Mouse (Mus musculus) CH12.LX (cell line): ENCODE data around the gene Nkx1-1. TPM values are rescaled to one million over a fixed set of nuclear protein-coding genes. Genes with fewer than 3 reads are reported as not detected.

Experiments
- DNase-seq: peaks from one replicate; pipeline ENCODE4 v3.0.0-alpha.2; 2013; ENCODE audit errors: extremely low read depth
- H3K27ac ChIP-seq: 2 replicates; pipeline ENCODE4 v1.5.1; 2012; ENCODE audit warnings: low read depth, mild to moderate bottlenecking, control low read depth, moderate library complexity; ENCODE audit not compliant: insufficient read depth
- H3K27me3 ChIP-seq: replicated peaks from 2 replicates; pipeline ENCODE3; 2012; ENCODE audit warnings: inconsistent platforms
- H3K36me3 ChIP-seq, 2 experiments: replicated peaks in 1 of 2; 2 replicates each; pipeline versions ENCODE3 to v1.6.1; 2012; ENCODE audit warnings: inconsistent platforms in 1 of 2, low read length in 1 of 2, mild to moderate bottlenecking in 1 of 2, mixed read lengths in 1 of 2, moderate library complexity in 1 of 2; ENCODE audit not compliant: control insufficient read depth in 1 of 2, insufficient read depth in 1 of 2
- H3K4me1 ChIP-seq, 2 experiments: 2 replicates each; pipeline ENCODE4 v1.6.1; 2012; ENCODE audit warnings: inconsistent platforms in 1 of 2, moderate library complexity in 1 of 2; ENCODE audit not compliant: insufficient read depth in 2 of 2, control insufficient read depth in 1 of 2
- H3K4me2 ChIP-seq: 2 replicates; pipeline ENCODE4 v1.6.1; 2012; ENCODE audit warnings: low read depth, mild to moderate bottlenecking, control low read depth; ENCODE audit not compliant: poor library complexity, insufficient read depth, severe bottlenecking
- H3K4me3 ChIP-seq, 3 experiments: fragments of 150-350 bp in 1 of 3; sonication (generic) in 1 of 3; replicated peaks in 1 of 3; 2 replicates each; pipeline versions ENCODE3 to v1.5.1; 2011 to 2012; ENCODE audit warnings: low read depth in 2 of 3, low read length in 2 of 3, mild to moderate bottlenecking in 2 of 3, moderate library complexity in 2 of 3, control low read depth in 1 of 3, improper control_type of control experiment in 1 of 3, inconsistent platforms in 1 of 3, mixed read lengths in 1 of 3; ENCODE audit not compliant: poor library complexity in 1 of 3
- H3K79me2 ChIP-seq: replicated peaks from 2 replicates; pipeline ENCODE4 v1.6.1; 2012; ENCODE audit warnings: mild to moderate bottlenecking, moderate library complexity; ENCODE audit not compliant: control insufficient read depth, poor library complexity, insufficient read depth, severe bottlenecking; ENCODE audit errors: extremely low read depth
- H3K9ac ChIP-seq: 2 replicates; pipeline ENCODE4 v1.6.1; 2012; ENCODE audit warnings: low read depth, mild to moderate bottlenecking, control low read depth, moderate library complexity; ENCODE audit not compliant: insufficient read depth
- H3K9me3 ChIP-seq: replicated peaks from 2 replicates; pipeline ENCODE3; 2012; ENCODE audit warnings: low read length, inconsistent platforms, mixed read lengths
- BHLHE40 ChIP-seq: IDR thresholded peaks from 2 replicates; pipeline ENCODE4 v1.6.1; 2011; ENCODE audit warnings: mild to moderate bottlenecking, low read depth, low read length, improper control_type of control experiment
- CHD2 ChIP-seq: IDR thresholded peaks from 2 replicates; pipeline ENCODE4 v1.6.1; 2011; ENCODE audit warnings: low read length, improper control_type of control experiment
- CTCF ChIP-seq, 2 experiments: IDR thresholded peaks in 1 of 2; conservative IDR thresholded peaks in 1 of 2; 2 replicates each; pipeline ENCODE4 v1.5.1; 2011 to 2012; ENCODE audit warnings: low read depth in 2 of 2, low read length in 2 of 2, improper control_type of control experiment in 1 of 2, inconsistent platforms in 1 of 2, mild to moderate bottlenecking in 1 of 2, moderate library complexity in 1 of 2
- E2F4 ChIP-seq: IDR thresholded peaks from 2 replicates; pipeline ENCODE4 v1.6.1; 2011; ENCODE audit warnings: low read depth, low read length, improper control_type of control experiment; ENCODE audit not compliant: insufficient replicate concordance
- ELF1 ChIP-seq: IDR thresholded peaks from 2 replicates; pipeline ENCODE4 v1.6.1; 2014; ENCODE audit warnings: low read depth, mild to moderate bottlenecking, inconsistent platforms, low read length, improper control_type of control experiment
- EP300 ChIP-seq: IDR thresholded peaks from 2 replicates; pipeline ENCODE4 v1.6.1; 2011; ENCODE audit warnings: low read length, improper control_type of control experiment
- GABPA ChIP-seq: IDR thresholded peaks from 2 replicates; pipeline ENCODE4 v1.6.1; 2012; ENCODE audit warnings: low read depth, low read length, improper control_type of control experiment, inconsistent platforms; ENCODE audit not compliant: insufficient replicate concordance
- KAT2A ChIP-seq: IDR thresholded peaks from 2 replicates; pipeline ENCODE4 v1.6.1; 2012; ENCODE audit warnings: low read length, improper control_type of control experiment, inconsistent platforms; ENCODE audit not compliant: insufficient replicate concordance
- MAFK ChIP-seq: IDR thresholded peaks from 2 replicates; pipeline ENCODE4 v1.6.1; 2011; ENCODE audit warnings: low read length, improper control_type of control experiment; ENCODE audit not compliant: insufficient replicate concordance
- MAZ ChIP-seq: IDR thresholded peaks from 2 replicates; pipeline ENCODE4 v1.6.1; 2012; ENCODE audit warnings: low read depth, mild to moderate bottlenecking, inconsistent platforms, low read length, improper control_type of control experiment, moderate library complexity
- MEF2A ChIP-seq: IDR thresholded peaks from 2 replicates; pipeline ENCODE4 v1.6.1; 2014; ENCODE audit warnings: low read depth, mild to moderate bottlenecking, inconsistent platforms, low read length, improper control_type of control experiment, borderline replicate concordance
- POLR2A ChIP-seq: IDR thresholded peaks from 2 replicates; pipeline ENCODE4 v1.6.1; 2011; ENCODE audit warnings: low read depth, mild to moderate bottlenecking, improper control_type of control experiment, low read length
- POLR2AphosphoS2 ChIP-seq: IDR thresholded peaks from 2 replicates; pipeline ENCODE4 v1.6.1; 2011; ENCODE audit warnings: low read depth, low read length, improper control_type of control experiment
- RAD21 ChIP-seq: IDR thresholded peaks from 2 replicates; pipeline ENCODE4 v1.6.1; 2011; ENCODE audit warnings: low read depth, mild to moderate bottlenecking, low read length, improper control_type of control experiment, moderate library complexity
- RCOR1 ChIP-seq: conservative IDR thresholded peaks from 2 replicates; pipeline ENCODE4 v1.6.1; 2012; ENCODE audit warnings: low read depth, mild to moderate bottlenecking, inconsistent platforms, low read length, improper control_type of control experiment
- SIN3A ChIP-seq: IDR thresholded peaks from 2 replicates; pipeline ENCODE4 v1.6.1; 2012; ENCODE audit warnings: low read length, improper control_type of control experiment, inconsistent platforms
- SMC3 ChIP-seq: IDR thresholded peaks from 2 replicates; pipeline ENCODE4 v1.6.1; 2011; ENCODE audit warnings: low read depth, low read length, improper control_type of control experiment
- TBP ChIP-seq: conservative IDR thresholded peaks from 2 replicates; pipeline ENCODE4 v1.6.1; 2011; ENCODE audit warnings: low read depth, low read length, improper control_type of control experiment
- TCF12 ChIP-seq: IDR thresholded peaks from 2 replicates; pipeline ENCODE4 v1.6.1; 2014; ENCODE audit warnings: low read depth, mild to moderate bottlenecking, inconsistent platforms, low read length, improper control_type of control experiment
- UBTF ChIP-seq: IDR thresholded peaks from 2 replicates; pipeline ENCODE4 v1.6.1; 2012; ENCODE audit warnings: low read depth, mild to moderate bottlenecking, inconsistent platforms, low read length, improper control_type of control experiment, moderate library complexity
- ZC3H11A ChIP-seq: IDR thresholded peaks from 2 replicates; pipeline ENCODE4 v1.6.1; 2012; ENCODE audit warnings: low read depth, mild to moderate bottlenecking, inconsistent platforms, low read length, improper control_type of control experiment
- dilution Hi-C: fragments of 300-500 bp; cut with MboI; formaldehyde crosslinking; loops from 2 replicates; pipeline ENCODE4 v1.14.3; 2020; ENCODE audit warnings: low sequenced_read_pairs; ENCODE audit not compliant: extremely low pct_unique_long_range_greater_than_20kb, extremely low pct_ligation_motif_present
- in situ Hi-C: fragments of 300-500 bp; cut with MboI; formaldehyde crosslinking; loops from 3 replicates; pipeline ENCODE4 v1.14.3; 2019; ENCODE audit warnings: low sequenced_read_pairs, low pct_ligation_motif_present, low pct_unique_long_range_greater_than_20kb, mixed read lengths
- polyA plus RNA-seq: library from polyadenylated mRNA; unstranded; fragments of >175 nt; gene quantifications from 2 replicates; pipeline ENCODE4 v1.2.1, GENCODE M21; 2012; ENCODE audit warnings: low read depth; ENCODE audit not compliant: insufficient read length
- total RNA-seq, 2 experiments: library from RNA; depleted of rRNA; stranded (reverse); fragments of 300-350 nt in 1 of 2; fragments of >200 nt in 1 of 2; gene quantifications; 2 replicates each; pipeline ENCODE4 v1.2.3; 2012 to 2014

Gene Nkx1-1
- total and polyA plus RNA-seq, 3 experiments, result not detected

GRCm38 (mm10) chr5:33430106-33430505, 3.7 kb downstream of the Nkx1-1 start:
- TF ChIP-seq ZC3H11A (no peak), CTCF (conservative IDR thresholded peaks at IDR 0.05 in 1 of 2, IDR thresholded peaks at IDR 0.05 in 1 of 2; ENCODE audit: low read depth in 2 of 2, low read length in 2 of 2) (no peak), GABPA (no peak), TBP (no peak), SIN3A (no peak), KAT2A (no peak), TCF12 (no peak)
- TF ChIP-seq, all 38 proteins: peak for 0
- no peaks in the 10 kb centered on the region for H3K79me2 ChIP-seq
- H3K27ac ChIP-seq, result no peak overlapping the region
- H3K9ac ChIP-seq, result no peak overlapping the region
- peaks cover 47% of the 10 kb centered on the region for H3K9me3 ChIP-seq
- no peak overlapping the region for H3K4me2 ChIP-seq
- no peaks in the 10 kb centered on the region for H3K36me3 ChIP-seq
- no peak for DNase-seq
- dilution Hi-C loops (no loop called here), in situ Hi-C loops (no loop called here)
- no peaks in the 10 kb centered on the region for H3K27me3 ChIP-seq
- no peak overlapping the region for H3K4me3 ChIP-seq
- H3K4me1 ChIP-seq, result no peaks in the 10 kb centered on the region

GRCm38 (mm10) chr5:33427461-33427860, 6.3 kb downstream of the Nkx1-1 start:
- Histone ChIP-seq H3K9me3 (peaks cover 22% of the 10 kb centered on the region), H3K4me1 (no peaks in the 10 kb centered on the region), H3K4me2 (no peak overlapping the region), H3K79me2 (no peaks in the 10 kb centered on the region), H3K9ac (no peak overlapping the region), H3K36me3 (no peaks in the 10 kb centered on the region), H3K27me3 (no peaks in the 10 kb centered on the region), H3K27ac (no peak overlapping the region), H3K4me3 (no peak overlapping the region)
- DNase-seq, result no peak
- in situ Hi-C loops (no loop called here), dilution Hi-C loops (no loop called here)
- TF ChIP-seq SMC3 (no peak), MEF2A (no peak), E2F4 (no peak), POLR2AphosphoS2 (no peak), RCOR1 (no peak), MAFK (no peak), MAZ (no peak), CHD2 (no peak), UBTF (no peak), ZC3H11A (no peak), ELF1 (no peak), POLR2A (no peak), SIN3A (no peak), EP300 (no peak), BHLHE40 (no peak), RAD21 (no peak), TBP (no peak), KAT2A (no peak)
